Mouse (Mus musculus): Measurements from ENCODE around the gene Ttll3. TPM values are rescaled to one million over a fixed set of nuclear protein-coding genes. Genes with fewer than 3 reads are reported as not detected.
A peak's percentile ranks its signal among the peaks of the same experiment; 100 is the strongest.

The Ttll3 gene
- polyA plus RNA-seq, 1 experiment from 2014 or later = 7.2 TPM

DNA sequence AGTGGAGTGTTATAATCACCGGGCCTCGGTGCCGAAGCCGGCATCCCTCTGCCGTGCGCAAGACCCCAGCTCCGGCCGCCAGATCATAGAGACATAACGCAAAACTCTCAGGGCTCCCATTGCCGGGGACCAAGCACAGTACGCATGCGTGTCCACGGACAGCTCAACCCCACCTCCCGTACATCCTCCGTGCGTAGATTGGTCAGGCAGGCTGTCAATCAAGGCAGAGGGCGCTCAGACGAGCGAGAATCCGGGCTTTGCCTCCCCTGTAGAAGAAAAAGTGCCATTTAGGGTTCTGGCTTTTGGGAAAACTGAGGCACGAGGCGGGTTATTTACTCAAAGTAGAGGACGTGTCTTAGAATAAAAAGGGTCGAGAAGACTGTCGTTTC is 30.1 kb downstream of the Ttll3 start, which contains the start of gene Rpusd3:
Gene Rpusd3, minus strand, starts transcription at position 142 of the 389 bp plus-strand sequence.
- peak; percentile 99 for DNase-seq (ENCODE audit: low spot score)

DNA sequence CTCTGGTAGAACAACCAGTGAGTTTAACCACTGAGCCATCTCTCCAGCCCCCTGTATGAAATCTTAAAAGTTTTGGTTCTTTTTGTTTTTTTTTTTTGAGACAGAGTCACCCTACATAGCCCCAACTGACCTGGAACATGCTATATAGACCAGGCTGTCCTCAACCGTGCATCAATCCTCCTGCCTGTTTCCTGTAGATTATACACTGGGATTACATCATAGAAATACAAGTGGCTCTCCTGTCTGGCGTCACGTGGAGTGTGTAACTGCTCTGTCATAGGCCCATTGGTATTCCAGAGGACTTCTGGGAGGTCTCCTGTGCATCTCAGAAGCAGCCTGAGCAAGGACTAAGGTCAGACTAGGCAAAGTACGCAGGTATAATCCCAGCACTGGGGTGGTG is 33.9 kb downstream of the Ttll3 start:
- DNase-seq (ENCODE audit: low spot score) = no peak

DNA sequence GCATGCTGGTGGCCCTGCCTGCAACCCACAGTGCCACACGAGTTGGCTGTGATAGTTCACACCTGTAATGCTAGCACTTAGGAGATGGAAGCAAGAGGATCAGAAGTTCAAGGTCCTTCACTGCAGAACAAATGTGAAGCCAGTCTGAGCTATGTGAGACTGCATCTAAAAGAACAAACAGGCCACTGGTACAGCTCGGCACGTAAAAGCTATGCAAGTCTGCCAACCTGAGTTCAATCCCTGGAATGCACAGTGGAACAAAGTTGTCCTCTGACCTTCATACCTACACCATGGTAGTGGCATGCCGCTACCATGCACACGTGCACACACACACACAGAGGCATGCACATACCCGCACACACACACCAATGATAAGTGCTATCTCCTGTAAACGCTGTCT is 35.1 kb downstream of the Ttll3 start:
- DNase-seq (ENCODE audit: low spot score) = no peak

DNA sequence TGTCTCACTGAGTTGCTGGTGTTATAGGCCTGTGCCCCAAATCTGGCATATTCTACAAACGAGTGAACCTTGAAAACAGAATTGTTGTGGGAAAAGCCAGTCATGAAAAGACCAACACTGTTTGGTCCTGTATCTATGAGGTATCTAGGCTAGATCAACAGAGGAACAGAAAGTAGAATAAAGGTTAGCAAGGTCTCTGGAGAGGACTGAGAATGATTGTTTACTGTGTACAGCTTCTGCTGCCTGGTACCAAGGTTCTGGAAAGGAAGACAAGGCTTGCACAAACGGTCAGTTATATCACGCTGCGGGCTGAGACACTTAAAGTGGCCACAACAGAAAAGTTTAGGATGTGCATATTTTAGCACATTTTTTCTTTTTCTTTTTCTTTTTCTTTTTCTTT is 37.6 kb downstream of the Ttll3 start:
- DNase-seq (ENCODE audit: low spot score) = no peak

- DNase-seq (ENCODE audit: low spot score) = peak; percentile 53
Measured at GRCm38 (mm10) chr6:113427397-113427796, 38.3 kb downstream of the Ttll3 start.

DNA sequence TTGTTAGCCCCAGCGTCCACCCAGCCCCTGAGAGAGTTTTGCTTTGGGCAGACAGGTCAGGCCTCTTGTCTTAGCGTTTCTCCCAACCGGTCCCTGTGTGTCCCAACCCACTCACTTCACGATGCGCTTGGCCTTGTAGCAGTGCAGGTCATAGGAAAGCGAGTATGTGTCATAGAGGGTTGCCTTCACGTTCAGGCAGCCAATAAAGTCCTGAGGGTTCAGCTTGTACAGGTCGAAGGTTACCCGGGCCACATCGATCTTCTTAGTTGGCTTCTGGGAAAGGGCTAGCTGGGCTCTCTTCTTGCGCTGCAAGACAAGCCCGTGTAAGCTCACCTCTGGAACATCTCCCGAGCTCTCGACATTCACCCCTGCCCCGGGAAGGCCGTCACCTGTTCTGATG is 38.9 kb downstream of the Ttll3 start:
- DNase-seq (ENCODE audit: low spot score) = no peak

DNA sequence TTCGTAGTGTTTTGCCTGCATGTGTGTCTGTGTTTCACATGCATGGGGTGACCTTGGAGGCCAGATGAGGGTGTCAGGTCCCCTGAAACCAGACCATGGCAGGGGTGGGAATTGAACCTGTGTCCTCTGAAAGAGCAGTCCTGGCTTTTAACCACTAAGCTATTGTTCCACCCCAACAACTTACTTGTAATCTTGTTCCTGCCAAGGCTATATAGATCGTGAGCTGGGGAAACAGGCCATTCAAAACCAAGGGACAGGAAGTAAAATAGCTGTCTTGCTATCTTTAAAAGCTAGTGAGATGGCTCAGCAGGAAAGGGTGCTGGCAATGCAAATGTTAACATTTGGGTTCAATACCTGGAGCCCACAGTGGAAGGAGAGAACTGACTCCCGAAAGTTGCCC is 40.9 kb downstream of the Ttll3 start:
- DNase-seq (ENCODE audit: low spot score) = no peak

- no peak for DNase-seq (ENCODE audit: low spot score)
Measured at GRCm38 (mm10) chr6:113430846-113431245, 41.8 kb downstream of the Ttll3 start.

- DNase-seq (ENCODE audit: low spot score) = no peak
Measured at GRCm38 (mm10) chr6:113431801-113432200, 42.7 kb downstream of the Ttll3 start.

GRCm38 (mm10) chr6:113433661-113434060 is 44.6 kb downstream of the Ttll3 start:
- DNase-seq (ENCODE audit: low spot score) = no peak

DNA sequence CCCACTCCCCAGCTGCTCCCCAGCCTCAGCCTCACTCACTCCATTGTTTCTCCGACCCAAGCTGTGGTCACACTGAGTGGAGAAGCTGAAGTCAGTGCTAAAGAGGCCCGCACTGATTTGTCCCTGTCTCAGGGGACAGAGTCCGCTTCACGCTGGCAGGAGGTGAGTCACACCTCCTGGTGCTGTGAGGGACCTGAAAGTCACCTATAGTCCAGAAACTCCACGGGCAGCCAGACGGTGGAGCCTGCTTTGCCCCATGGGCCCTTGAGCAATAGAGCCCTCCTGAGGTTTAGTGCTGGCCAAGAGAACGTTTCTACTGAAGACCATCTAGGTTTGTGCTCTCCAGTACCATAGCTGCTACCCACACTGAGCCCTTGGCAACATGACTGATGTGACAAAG is 45.6 kb downstream of the Ttll3 start:
- no peak for DNase-seq (ENCODE audit: low spot score)

- DNase-seq (ENCODE audit: low spot score) = no peak
Measured at GRCm38 (mm10) chr6:113435664-113436205, 46.7 kb downstream of the Ttll3 start, which contains the start of gene Cidec. Gene Cidec (minus strand): TSS chr6:113435760.

DNA sequence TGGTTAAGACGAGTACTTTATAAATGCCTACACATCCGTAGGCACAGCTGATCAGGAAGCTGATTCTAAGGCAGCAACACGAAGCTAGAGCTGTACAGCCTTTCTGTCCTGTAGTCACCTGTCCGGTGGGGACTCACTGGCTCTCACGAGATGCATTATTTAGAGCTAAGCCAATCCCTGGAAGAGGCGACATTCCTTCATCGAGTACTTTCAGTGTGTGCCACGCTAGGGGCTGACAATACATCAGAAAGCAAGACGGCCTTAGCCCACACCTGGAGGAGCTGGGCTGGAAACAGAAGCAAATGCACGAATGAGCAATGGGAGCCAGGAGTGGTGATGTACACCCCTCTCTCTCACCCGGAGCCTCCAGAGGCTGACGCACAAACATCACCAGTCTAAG is 48.1 kb downstream of the Ttll3 start:
- no peak for DNase-seq (ENCODE audit: low spot score)

- no peak for DNase-seq (ENCODE audit: low spot score)
Measured at GRCm38 (mm10) chr6:113438721-113439430, 49.8 kb downstream of the Ttll3 start.

GRCm38 (mm10) chr6:113440686-113441085 is 51.6 kb downstream of the Ttll3 start:
- DNase-seq (ENCODE audit: low spot score) = no peak

DNA sequence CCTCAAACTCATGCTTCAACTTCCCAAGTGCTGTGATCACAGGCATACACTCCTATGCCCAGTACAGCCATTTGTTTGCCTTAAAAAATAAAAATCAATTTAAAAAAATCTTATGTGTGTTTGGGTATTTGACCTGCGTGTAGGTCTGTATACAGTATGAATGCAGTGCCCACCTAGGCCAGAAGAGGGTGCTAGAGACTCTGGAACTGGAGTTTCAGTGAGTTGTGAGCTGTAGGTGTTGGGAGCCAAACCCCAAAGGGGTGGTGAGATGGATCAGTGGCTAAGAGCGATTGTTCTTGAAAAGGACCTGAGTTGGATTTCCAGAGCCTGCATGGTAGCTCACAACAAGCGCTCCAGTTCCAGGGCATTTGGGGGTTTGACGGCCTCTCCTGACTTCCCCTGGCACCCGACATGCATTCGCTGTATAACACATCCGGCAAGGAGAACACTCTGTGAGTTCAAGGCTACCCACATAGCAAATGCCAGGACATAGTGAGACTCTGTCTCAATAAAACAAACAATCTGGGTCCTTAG is 52.2 kb downstream of the Ttll3 start:
- peak; percentile 88 for DNase-seq (ENCODE audit: low spot score)

GRCm38 (mm10) chr6:113442087-113442441 is 53.0 kb downstream of the Ttll3 start:
- peak; percentile 8 for DNase-seq (ENCODE audit: low spot score)

- DNase-seq (ENCODE audit: low spot score) = peak; percentile 93
Measured at GRCm38 (mm10) chr6:113442442-113443090, 53.5 kb downstream of the Ttll3 start, which contains the start of gene Jagn1. Gene Jagn1 (plus strand): TSS chr6:113442569.

DNA sequence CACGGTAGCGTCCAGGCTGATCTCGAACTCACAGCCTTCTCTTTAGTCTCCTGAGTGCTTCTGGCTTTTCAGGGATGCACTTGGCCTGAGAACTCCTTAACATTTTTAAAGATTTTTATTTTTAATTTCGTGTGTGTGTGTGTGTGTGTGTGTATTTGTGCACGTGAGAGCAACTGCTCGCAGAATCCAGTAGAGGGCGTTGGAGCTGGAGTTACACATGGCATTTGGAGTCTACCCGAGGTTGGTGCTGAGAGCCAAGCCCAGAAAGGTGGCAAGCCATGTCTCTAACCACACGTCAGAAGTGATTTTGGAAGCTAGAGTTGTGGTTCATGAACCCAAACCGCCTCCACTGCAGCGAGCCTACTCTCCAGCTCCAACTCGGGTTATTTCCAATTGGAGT is 54.0 kb downstream of the Ttll3 start:
- DNase-seq (ENCODE audit: low spot score) = peak; percentile 27

GRCm38 (mm10) chr6:113444207-113444965 is 55.3 kb downstream of the Ttll3 start:
- DNase-seq (ENCODE audit: low spot score) = no peak

GRCm38 (mm10) chr6:113447639-113448038 is 58.6 kb downstream of the Ttll3 start:
- DNase-seq (ENCODE audit: low spot score) = no peak

DNA sequence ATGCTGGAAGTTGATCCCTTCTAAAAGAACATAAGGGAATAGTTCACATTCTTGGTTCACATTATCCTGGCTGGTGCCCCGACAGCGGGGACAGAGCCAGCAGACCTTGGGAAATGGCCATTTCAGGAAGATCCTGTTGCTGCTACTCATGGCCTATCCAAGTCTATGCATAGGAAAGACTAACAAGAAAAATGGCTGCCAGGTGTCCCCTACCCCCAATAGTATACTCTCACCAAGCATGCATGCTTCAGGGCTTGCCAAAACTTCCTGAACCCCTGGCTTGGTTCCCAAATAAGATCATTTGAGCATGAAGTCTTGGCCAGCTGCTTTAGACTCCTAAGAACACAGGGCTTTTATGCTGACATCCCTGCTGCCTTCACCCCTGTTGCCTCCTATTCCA is 62.8 kb downstream of the Ttll3 start:
- DNase-seq (ENCODE audit: low spot score) = no peak
